Mouse (Mus musculus) heart, adult 18-20 months (tissue): ENCODE results near the gene Commd3. TPM values are rescaled to one million over a fixed set of nuclear protein-coding genes. Genes with fewer than 3 reads are reported as not detected.

ENCODE experiments used
- DNase-seq, 2 experiments: peaks; one replicate each; pipeline ENCODE4 v3.0.0; 2021 to 2022; ENCODE audit warnings: mixed read lengths in 1 of 2
- total RNA-seq, 2 experiments: library from RNA; stranded (reverse); gene quantifications; 2 replicates each; pipeline ENCODE4 v1.2.3; 2021

Commd3 gene
- total RNA-seq, 2 experiments from 2014 or later, result 98.5 to 115 TPM

DNA sequence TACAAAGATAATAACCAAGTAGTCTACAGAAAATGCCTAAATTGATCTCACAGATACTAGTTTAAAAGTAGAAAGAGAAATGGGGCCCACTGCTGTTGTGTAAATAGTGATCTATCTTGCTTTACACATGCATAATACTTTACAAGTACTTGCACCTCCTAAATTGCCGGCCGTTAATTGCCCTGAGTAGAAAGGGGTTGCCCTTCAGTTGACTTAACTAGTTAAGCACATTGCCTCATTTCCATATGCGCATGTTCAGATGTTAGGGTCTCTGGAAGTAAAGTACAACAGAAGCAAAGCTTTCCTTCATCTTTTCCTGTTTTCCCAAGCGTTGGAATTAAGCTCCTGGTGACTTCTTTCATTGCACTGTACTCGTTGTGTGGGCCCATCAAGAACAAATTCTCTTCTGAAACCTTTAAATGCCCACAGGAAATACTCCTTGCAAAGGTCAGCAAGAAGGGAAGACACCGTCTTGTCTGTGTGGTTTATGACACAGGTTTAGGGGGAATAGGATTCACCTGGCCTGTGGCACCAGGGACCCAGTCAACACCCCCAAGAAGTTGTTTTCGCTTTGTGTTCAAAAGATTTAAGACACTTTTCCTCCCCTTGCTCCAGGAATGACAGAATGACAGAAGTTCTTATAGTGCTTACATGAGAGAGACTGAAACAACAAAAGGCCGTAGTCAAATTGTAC is 14.8 kb downstream of the Commd3 start:
- no peak for DNase-seq

- DNase-seq, result peak in 1 of 2 experiments; percentile 6
These were observed 15.5 kb downstream of the Commd3 start for GRCm38 (mm10) chr2:18687671-18688170.

GRCm38 (mm10) chr2:18688286-18688685 is 16.1 kb downstream of the Commd3 start:
- DNase-seq, result no peak

- DNase-seq, result peak in 1 of 2 experiments; percentile 56
These were observed 16.5 kb downstream of the Commd3 start for GRCm38 (mm10) chr2:18688708-18689063.

DNA sequence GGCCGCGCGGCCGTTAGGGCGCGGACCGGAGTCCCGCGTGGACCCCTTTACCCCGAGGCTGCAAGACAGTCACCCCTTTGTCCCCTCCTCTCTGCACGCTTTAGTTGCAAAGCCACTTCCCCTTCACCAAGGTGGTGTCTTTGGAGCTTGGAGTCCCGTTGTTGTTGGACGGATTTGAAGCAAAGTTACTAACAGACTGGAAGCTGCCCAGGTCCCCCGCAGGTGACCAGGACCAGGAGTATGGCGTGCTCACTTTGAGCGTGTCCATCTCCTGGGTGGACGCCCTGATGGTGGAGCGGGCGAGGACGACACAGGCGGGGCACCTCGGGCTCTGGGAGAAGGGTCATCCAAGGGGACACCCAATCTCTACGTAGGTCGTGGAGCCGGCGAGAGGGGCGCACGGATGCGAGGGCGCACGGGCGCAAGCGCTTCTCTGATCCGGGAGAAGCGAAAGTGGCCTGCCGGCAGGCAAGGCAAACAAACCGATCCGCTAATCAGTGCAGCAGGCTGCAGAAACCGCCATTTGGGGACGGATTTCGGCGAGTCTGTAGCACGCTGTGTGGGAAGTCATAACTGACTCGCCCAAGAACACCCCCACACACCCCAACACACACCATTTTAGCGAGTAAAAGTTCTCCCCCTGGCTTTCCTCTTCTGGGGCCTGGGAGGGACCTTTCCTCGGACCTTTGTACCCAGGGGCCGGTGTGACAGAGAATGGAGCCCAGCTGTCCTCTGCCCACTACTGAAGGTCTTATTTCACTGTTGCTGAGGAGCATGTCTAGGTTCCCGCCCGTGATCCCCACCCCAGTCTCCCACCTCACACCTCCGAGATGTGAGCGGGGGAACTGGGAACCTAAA is 17.1 kb downstream of the Commd3 start:
- DNase-seq, result peak; percentile 51 to 77

- DNase-seq, result peak in 1 of 2 experiments; percentile 26
These were observed 18.0 kb downstream of the Commd3 start for GRCm38 (mm10) chr2:18690055-18690691.

GRCm38 (mm10) chr2:18690756-18691155 is 18.6 kb downstream of the Commd3 start:
- DNase-seq, result no peak

DNA sequence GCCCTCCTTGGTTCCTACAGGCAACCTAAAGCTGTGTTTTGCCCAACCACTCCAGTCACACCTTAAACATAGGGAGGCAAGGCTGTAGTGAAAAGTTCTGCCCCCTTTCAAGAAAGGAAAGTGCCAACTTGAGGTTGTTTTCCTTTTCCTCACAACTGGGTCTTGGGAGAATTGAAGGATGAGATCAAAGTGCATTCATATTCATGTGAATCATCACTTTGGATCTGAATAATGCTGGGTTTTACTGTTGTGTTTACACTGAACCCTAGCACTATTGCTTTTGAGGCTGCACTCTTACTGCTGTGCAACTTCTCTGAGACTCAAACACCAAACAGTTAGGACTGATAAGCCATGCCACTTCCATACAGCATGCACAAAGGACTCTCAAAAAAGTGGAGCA is 19.8 kb downstream of the Commd3 start:
- no peak for DNase-seq

DNA sequence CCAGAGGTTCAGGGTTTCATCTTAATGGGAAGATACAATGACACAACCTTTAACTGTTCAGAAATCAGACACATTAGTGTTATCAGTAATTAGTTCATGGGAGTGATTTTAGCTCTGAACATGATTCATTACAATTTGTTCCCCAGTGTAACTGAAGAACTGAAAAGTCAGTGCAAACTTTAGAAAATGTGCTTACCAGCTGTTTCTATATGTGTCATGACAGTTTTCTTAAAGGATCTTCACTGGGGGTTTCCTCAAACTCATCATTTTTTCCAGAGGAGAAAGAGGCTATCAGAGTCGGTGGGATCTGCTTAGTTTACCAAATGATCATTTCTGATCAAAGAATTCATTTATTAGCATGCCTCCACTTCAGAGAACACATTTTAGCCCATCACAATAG is 20.4 kb downstream of the Commd3 start:
- DNase-seq, result no peak

- DNase-seq, result no peak
These were observed 21.3 kb downstream of the Commd3 start for GRCm38 (mm10) chr2:18693491-18693870.

- DNase-seq, result peak; percentile 83 to 89
These were observed 21.9 kb downstream of the Commd3 start, which contains the start of gene Spag6 for GRCm38 (mm10) chr2:18693871-18694610. Gene Spag6, plus strand, starts transcription at chr2:18694032.

DNA sequence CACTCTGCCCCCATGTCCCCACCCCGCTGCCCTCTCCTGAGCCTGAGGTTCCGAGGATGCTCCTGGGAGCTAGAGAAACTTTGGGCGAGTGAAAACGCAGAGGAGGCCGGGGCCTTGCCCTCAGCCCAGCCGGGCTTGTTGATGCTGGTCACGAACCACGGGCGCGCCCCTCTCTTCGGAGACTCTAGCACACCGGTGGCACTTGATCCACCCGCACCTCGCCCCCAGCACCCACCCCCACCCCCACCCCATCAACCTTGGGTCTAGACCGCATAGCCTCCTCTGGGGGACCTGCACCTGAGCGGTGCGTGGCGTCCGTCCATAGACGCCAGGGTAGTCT is 22.4 kb downstream of the Commd3 start:
- DNase-seq, result no peak

- no peak for DNase-seq
These were observed 23.0 kb downstream of the Commd3 start for GRCm38 (mm10) chr2:18695163-18695562.

DNA sequence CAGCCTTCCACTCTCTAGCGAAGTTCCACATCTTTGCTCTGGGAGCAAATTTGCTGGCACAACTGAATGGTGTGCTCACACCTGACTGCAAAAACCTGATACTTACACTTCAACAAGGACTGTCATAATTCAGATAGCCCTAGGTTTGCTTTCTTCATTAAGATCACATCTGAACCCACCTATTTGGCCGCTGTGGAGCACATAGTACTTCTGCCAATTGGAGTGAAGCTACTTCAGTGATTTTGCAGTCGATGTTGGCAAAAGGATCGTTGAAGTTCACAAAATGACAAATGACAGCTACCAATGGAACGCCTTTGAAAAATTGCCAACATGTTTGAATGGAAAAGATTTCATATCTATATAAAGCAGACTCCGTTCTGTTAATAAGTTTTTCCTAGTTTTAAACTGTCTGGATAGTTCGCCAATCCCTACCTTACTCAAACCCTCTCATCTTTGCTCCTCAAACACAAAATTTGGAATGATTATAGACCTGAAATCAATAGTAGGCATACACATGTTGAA is 23.5 kb downstream of the Commd3 start:
- DNase-seq, result peak in 1 of 2 experiments; percentile 19

DNA sequence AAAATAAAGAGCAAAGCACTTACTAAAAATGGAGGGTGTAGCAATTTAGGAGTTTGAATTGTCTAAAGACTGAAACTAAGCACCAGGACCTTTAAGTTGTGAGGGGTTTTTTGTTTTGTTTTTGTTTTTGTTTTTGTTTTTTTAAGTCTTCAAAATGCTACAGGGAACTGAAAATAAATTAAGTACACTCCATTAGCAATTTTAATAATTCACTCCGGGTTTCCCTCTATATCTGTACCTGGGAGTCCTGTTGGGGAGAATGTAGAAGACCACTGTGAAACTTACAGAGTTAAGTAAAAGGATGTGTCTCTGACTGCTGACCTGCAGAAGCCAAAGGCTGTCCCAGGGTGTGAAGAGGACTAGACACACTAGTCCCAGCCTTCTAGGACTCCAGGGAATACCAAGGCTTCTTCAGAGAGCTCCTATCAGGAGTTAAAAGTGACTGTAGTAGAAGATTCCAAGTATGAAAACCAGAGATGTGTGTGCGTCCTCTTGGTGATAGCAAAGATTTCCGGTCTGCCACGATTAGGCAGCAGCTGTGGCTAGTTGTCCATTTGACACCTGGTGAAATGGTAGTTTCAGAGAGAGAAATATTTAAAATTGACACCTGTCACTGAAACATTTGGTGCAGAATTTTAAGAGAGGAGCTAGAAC is 25.5 kb downstream of the Commd3 start:
- DNase-seq, result peak in 1 of 2 experiments; percentile 40

GRCm38 (mm10) chr2:18698663-18699385 is 26.6 kb downstream of the Commd3 start:
- peak; percentile 24 to 51 for DNase-seq

DNA sequence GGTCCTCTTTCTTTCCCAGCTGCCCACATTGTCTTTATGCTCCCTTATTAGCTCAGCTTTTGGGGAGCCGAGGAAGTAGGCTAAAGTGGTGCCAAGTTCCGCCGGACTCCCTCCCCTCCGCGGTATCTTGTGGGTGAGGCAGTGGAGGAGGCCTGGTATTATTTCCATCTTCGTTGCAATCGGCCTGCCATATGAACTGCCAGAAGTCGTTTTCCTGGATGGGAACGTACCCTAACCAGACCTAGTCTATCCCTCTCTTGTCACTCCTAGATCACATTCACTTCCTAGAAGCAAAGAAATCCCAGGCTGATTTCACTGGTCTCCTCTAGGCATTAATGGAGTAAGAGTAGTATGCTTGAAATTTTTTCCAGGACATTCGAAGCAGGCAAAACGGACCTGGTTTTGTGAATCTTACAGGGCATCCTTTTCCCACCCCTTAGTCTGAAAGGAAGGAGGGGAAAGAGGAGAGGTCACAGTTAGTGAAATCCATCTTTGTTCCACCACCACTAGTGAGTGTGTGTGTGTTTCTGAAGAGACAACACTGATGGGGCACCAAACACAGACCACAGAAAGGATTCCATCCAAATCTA is 27.3 kb downstream of the Commd3 start:
- peak in 1 of 2 experiments; percentile 5 for DNase-seq

DNA sequence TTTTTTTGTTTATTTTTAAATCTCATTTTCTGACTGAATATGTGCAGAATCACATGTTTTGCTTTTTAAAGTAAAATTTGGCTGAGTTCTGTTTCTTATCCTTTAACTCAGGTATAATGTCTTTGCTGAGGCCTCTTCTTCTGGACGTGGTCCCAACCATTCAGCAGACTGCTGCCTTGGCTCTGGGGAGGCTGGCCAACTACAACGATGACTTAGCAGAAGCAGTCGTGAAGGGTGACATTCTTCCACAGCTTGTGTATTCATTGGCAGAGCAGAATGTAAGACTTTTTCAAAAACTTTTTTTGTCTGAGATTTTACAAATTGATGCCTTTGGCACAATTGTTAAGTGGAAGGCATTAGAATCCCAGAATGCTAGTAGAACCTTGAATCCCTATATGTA is 38.2 kb downstream of the Commd3 start:
- no peak for DNase-seq

DNA sequence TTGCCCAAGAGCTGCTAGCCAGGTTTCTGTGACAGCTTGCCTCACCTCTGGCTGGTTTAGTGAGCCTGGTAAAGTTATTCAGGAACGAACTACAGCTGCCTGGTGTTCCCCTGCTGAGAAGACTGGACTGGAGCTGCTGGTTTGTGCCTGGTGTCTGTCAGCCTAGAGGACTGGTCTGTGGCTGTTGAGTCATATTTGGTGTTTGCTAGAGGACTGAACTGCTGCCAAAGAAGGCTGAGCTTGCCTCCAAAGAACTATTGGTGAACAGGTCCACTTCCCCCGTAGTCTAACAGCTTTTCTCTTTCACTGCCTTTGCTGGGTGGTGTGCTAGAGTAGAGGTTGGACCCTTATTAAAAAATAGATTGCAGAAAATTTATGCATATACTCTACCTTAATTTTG is 40.9 kb downstream of the Commd3 start:
- no peak for DNase-seq

DNA sequence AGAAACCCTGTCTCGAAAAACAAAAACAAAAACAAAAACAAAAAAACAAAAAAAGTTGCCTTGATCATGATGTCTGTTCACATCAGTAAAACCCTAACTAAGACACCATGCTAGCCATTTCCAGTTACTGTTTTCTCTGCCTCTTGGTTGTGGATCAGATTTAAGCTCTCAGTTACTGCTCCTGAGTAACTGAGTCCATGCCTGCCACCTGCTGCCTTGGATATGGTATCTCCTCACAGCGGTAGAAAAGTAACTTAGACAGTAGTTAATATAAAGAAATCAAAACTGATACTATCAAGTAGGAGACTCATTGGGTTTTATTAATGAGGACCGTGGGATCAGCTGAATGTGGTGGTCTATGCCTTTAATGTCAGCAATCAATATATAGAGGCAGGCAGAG is 42.2 kb downstream of the Commd3 start:
- DNase-seq, result no peak
